Mouse (Mus musculus) limb, embryonic 11.5 days (tissue): ENCODE measurements around the gene Gm28047. TPM values are rescaled to one million over a fixed set of nuclear protein-coding genes. Genes with fewer than 3 reads are reported as not detected.
A peak's percentile ranks its signal among the peaks of the same experiment; 100 is the strongest.

Experiments
- ATAC-seq: fragments of 200-750 bp; cut with Nextera tagmentation; 2 replicates; pipeline ENCODE4 v1.8.0; 2017; ENCODE audit warnings: low read depth; ENCODE audit not compliant: insufficient number of reproducible peaks, low FRiP score, low TSS enrichment
- DNase-seq: peaks from one replicate; pipeline ENCODE4 v3.0.0-alpha.2; 2015; ENCODE audit warnings: low spot score
- H3K27ac ChIP-seq: fragments of 300-500 bp; sonication (generic); replicated peaks from 2 replicates; pipeline ENCODE4 v1.5.1; 2014; ENCODE audit warnings: low read depth, mild to moderate bottlenecking, low read length
- H3K27me3 ChIP-seq: fragments of 300-500 bp; sonication (generic); 2 replicates; pipeline ENCODE4 v1.6.1; 2014; ENCODE audit warnings: mild to moderate bottlenecking, low read length, mixed read lengths; ENCODE audit not compliant: control insufficient read depth, insufficient read depth
- H3K36me3 ChIP-seq: fragments of 300-500 bp; sonication (generic); 2 replicates; pipeline ENCODE4 v1.6.1; 2014; ENCODE audit warnings: mild to moderate bottlenecking, low read length, moderate library complexity, mixed read lengths; ENCODE audit not compliant: control insufficient read depth, insufficient read depth
- H3K4me1 ChIP-seq: fragments of 300-500 bp; sonication (generic); 2 replicates; pipeline ENCODE4 v1.6.1; 2014; ENCODE audit warnings: low read length, mixed read lengths; ENCODE audit not compliant: control insufficient read depth, insufficient read depth
- H3K4me2 ChIP-seq: fragments of 300-500 bp; sonication (generic); 2 replicates; pipeline ENCODE4 v1.6.1; 2014; ENCODE audit warnings: low read depth, mild to moderate bottlenecking, moderate library complexity; ENCODE audit not compliant: severe bottlenecking
- H3K4me3 ChIP-seq: fragments of 300-500 bp; sonication (generic); 2 replicates; pipeline ENCODE4 v1.5.1; 2014; ENCODE audit warnings: low read depth, low read length
- H3K9ac ChIP-seq: fragments of 300-500 bp; sonication (generic); 2 replicates; pipeline ENCODE4 v1.6.1; 2014; ENCODE audit warnings: mild to moderate bottlenecking, low read length
- H3K9me3 ChIP-seq: fragments of 300-500 bp; sonication (generic); 2 replicates; pipeline ENCODE4 v1.6.1; 2016; ENCODE audit warnings: low read length; ENCODE audit not compliant: control insufficient read depth
- WGBS: fragments of 180-500 bp; shearing (Covaris S2); extraction: QIAGEN DNeasy Blood & Tissue Kit; methylation state at CpG from one replicate; pipeline ENCODE4 v1.1.7; 2014; 5-methylcytosine and 5-hydroxymethylcytosine counted together
- polyA plus RNA-seq: library from polyadenylated mRNA; unstranded; fragments of >200 nt; fragmentation: Nextera tagmentation; extraction: Ambion mirVana; gene quantifications from 2 replicates; pipeline ENCODE4 v1.2.1, GENCODE M21; 2014

The Gm28047 gene
- polyA plus RNA-seq, 1 experiment from 2014 or later = not detected

GRCm38 (mm10) chr15:102625687-102626055 lies 804 bp upstream of the Gm28047 start:
- peak overlapping the region; percentile 80 for H3K9ac ChIP-seq
- ATAC-seq (peak; percentile 11; the same call in 1 of the 2 replicates), DNase-seq (no peak)
- no peaks in the 10 kb centered on the region for H3K27me3 ChIP-seq
- H3K4me1 ChIP-seq = peaks cover 10% of the 10 kb centered on the region; the same call in 1 of the 2 replicates
- no peaks in the 10 kb centered on the region for H3K36me3 ChIP-seq
- H3K4me2 ChIP-seq = peak overlapping the region; percentile 83
- peak overlapping the region; percentile 96 for H3K27ac ChIP-seq
- WGBS = under 1% methylated on average over 18 of the region's 18 CpGs
- peak overlapping the region; percentile 61 for H3K4me3 ChIP-seq
- no peaks in the 10 kb centered on the region for H3K9me3 ChIP-seq

GRCm38 (mm10) chr15:102624291-102624969 lies 437 bp downstream of the Gm28047 start:
- Histone ChIP-seq H3K9me3 (no peaks in the 10 kb centered on the region), H3K4me1 (peaks cover 10% of the 10 kb centered on the region; the same call in 1 of the 2 replicates), H3K27ac (peak overlapping the region; percentile 52; the same call in 1 of the 2 replicates), H3K4me2 (peak overlapping the region; percentile 83), H3K4me3 (peak overlapping the region; percentile 61), H3K9ac (peak overlapping the region; percentile 80), H3K27me3 (no peaks in the 10 kb centered on the region), H3K36me3 (no peaks in the 10 kb centered on the region)
- ATAC-seq = no peak
- DNase-seq = no peak
- WGBS = 5% methylated on average over 17 of the region's 17 CpGs

- Histone ChIP-seq H3K4me3 (no peak overlapping the region), H3K9ac (no peak overlapping the region), H3K4me2 (no peak overlapping the region), H3K27me3 (no peaks in the 10 kb centered on the region), H3K9me3 (no peaks in the 10 kb centered on the region), H3K4me1 (peaks cover 10% of the 10 kb centered on the region; the same call in 1 of the 2 replicates), H3K27ac (no peak overlapping the region), H3K36me3 (no peaks in the 10 kb centered on the region)
- 95% methylated on average over 3 of the region's 3 CpGs for WGBS
- DNase-seq = no peak
- ATAC-seq = no peak
Observed at GRCm38 (mm10) chr15:102623121-102623520, 1.7 kb downstream of the Gm28047 start.

DNA sequence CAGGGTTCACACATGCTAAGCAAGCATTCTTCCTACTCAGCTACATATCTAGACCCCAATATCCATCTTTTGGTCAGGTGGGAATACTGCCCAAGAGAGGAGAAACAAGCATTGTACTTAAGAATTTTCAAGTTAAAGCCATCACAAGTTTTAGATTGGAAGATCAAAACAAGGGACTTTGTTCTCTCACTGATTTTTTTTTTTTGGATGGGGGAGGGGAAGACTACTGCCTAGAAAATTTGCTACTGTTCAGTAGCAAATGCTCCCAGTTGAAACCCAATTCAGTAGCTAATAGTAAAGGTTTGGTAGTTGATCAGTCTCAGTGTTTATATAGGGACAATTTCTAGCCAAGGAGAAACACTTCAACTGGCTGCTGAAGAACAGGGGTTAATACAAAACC lies 2.3 kb downstream of the Gm28047 start:
- no peaks in the 10 kb centered on the region for H3K9me3 ChIP-seq
- DNase-seq = no peak
- H3K27me3 ChIP-seq = no peaks in the 10 kb centered on the region
- H3K4me3 ChIP-seq = no peak overlapping the region
- H3K4me1 ChIP-seq = peaks cover 10% of the 10 kb centered on the region; the same call in 1 of the 2 replicates
- H3K9ac ChIP-seq = no peak overlapping the region
- H3K4me2 ChIP-seq = no peak overlapping the region
- no peak overlapping the region for H3K27ac ChIP-seq
- no peak for ATAC-seq
- no peaks in the 10 kb centered on the region for H3K36me3 ChIP-seq

GRCm38 (mm10) chr15:102620765-102621164 lies 4.1 kb downstream of the Gm28047 start:
- Histone ChIP-seq H3K4me3 (no peak overlapping the region), H3K27ac (no peak overlapping the region), H3K4me1 (peaks cover 7% of the 10 kb centered on the region; the same call in 1 of the 2 replicates), H3K4me2 (no peak overlapping the region), H3K36me3 (no peaks in the 10 kb centered on the region), H3K9ac (no peak overlapping the region), H3K27me3 (no peaks in the 10 kb centered on the region), H3K9me3 (no peaks in the 10 kb centered on the region)
- DNase-seq (no peak), ATAC-seq (no peak)
- 91% methylated on average over 1 of the region's 1 CpGs for WGBS

GRCm38 (mm10) chr15:102619486-102619885 lies 5.4 kb downstream of the Gm28047 start:
- Histone ChIP-seq H3K27me3 (no peaks in the 10 kb centered on the region), H3K4me3 (no peak overlapping the region), H3K9ac (no peak overlapping the region), H3K36me3 (no peaks in the 10 kb centered on the region), H3K9me3 (no peaks in the 10 kb centered on the region), H3K4me2 (no peak overlapping the region), H3K27ac (no peak overlapping the region), H3K4me1 (peaks cover 7% of the 10 kb centered on the region; the same call in 1 of the 2 replicates)
- DNase-seq (no peak), ATAC-seq (no peak)
- WGBS = 93% methylated on average over 5 of the region's 5 CpGs

- H3K4me3 ChIP-seq = no peak overlapping the region
- DNase-seq (no peak), ATAC-seq (no peak)
- H3K36me3 ChIP-seq = no peaks in the 10 kb centered on the region
- H3K27me3 ChIP-seq = no peaks in the 10 kb centered on the region
- no peaks in the 10 kb centered on the region for H3K9me3 ChIP-seq
- H3K9ac ChIP-seq = no peak overlapping the region
- H3K27ac ChIP-seq = no peak overlapping the region
- no peaks in the 10 kb centered on the region for H3K4me1 ChIP-seq
- 95% methylated on average over 1 of the region's 1 CpGs for WGBS
- no peak overlapping the region for H3K4me2 ChIP-seq
Observed at GRCm38 (mm10) chr15:102617654-102618053, 7.2 kb downstream of the Gm28047 start.

GRCm38 (mm10) chr15:102616174-102616573 lies 8.7 kb downstream of the Gm28047 start:
- ATAC-seq (no peak), DNase-seq (no peak)
- Histone ChIP-seq H3K9me3 (no peaks in the 10 kb centered on the region), H3K4me2 (no peak overlapping the region), H3K27ac (no peak overlapping the region), H3K4me1 (no peaks in the 10 kb centered on the region), H3K9ac (no peak overlapping the region), H3K27me3 (no peaks in the 10 kb centered on the region), H3K4me3 (no peak overlapping the region), H3K36me3 (no peaks in the 10 kb centered on the region)
- WGBS = 91% methylated on average over 2 of the region's 2 CpGs

DNA sequence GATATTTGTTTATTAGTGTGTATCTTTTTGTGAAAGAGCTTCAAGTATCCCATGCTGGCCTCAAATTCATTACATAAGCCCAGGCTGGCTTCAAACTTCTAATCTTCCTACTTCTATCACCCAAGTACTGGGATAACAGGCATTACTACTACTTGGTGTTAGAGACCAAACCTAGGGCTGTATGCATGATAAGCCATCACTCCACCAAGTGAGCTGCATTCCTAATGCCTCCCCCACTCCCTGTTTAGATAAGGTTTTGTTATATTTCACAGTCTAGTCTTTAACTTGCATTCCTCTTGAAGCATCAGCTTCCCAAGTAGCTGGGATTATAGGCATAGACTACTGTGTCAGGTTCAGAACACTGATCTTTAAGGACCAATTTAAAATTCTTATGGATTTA lies 10.6 kb downstream of the Gm28047 start:
- Histone ChIP-seq H3K27ac (no peak overlapping the region), H3K9ac (no peak overlapping the region), H3K4me3 (no peak overlapping the region), H3K4me2 (no peak overlapping the region), H3K36me3 (no peaks in the 10 kb centered on the region), H3K9me3 (no peaks in the 10 kb centered on the region), H3K4me1 (no peaks in the 10 kb centered on the region), H3K27me3 (no peaks in the 10 kb centered on the region)
- DNase-seq (no peak), ATAC-seq (no peak)
